Mouse (Mus musculus) heart, postnatal 14 days (tissue): ENCODE results near the gene Cd247. TPM values are rescaled to one million over a fixed set of nuclear protein-coding genes. Genes with fewer than 3 reads are reported as not detected.

Experiments used
- DNase-seq, 2 experiments: peaks; one replicate each; pipeline ENCODE4 v3.0.0; 2021 to 2022
- intact Hi-C: fragments of 180-260 bp; cut with DNase I; formaldehyde crosslinking; loops from one replicate; pipeline ENCODE4 v1.15.1; 2025
- total RNA-seq, 2 experiments: library from RNA; stranded (reverse); gene quantifications; 2 replicates each; pipeline ENCODE4 v1.2.3; 2021

Gene Cd247
- total RNA-seq, 2 experiments from 2014 or later: 1.4 to 7.9 TPM

DNA sequence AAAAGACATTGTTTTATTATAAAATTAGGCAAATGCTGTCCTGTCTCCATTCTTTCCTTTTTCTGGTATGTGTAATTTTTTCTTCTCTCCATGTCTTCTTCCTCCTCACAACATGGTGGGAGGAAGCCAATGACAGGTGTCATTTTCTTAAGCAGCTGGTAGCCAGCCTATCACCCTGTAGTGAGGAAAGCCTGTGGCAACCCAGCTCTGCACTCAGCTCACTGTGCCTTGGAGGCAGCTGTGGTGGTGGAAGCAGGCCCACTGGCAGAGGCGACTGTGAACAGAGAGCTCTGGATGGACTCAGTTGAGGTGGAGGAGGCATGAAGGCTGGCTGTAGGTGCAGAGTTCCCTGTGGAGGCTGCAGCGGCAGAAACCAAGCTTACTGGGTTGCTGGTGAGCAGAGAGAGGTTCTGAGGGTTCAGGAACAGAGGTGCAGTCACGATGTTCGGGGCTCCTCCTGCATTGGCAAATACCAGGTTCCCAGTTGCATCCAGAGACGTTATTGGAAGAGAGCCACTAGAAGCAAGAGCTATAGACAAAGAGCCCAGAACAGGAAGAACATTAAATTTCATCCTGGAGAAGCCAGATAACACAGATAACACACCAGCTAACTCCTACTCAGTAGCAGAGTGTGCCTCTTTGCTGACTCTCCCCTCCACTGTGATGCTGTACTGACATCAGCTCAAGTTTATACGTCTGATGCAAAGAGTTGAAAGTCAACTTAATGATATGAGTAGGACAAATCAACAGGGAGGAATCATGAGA, 87.2 kb downstream of the Cd247 start:
- DNase-seq: no peak
- intact Hi-C loops: no loop called here

DNA sequence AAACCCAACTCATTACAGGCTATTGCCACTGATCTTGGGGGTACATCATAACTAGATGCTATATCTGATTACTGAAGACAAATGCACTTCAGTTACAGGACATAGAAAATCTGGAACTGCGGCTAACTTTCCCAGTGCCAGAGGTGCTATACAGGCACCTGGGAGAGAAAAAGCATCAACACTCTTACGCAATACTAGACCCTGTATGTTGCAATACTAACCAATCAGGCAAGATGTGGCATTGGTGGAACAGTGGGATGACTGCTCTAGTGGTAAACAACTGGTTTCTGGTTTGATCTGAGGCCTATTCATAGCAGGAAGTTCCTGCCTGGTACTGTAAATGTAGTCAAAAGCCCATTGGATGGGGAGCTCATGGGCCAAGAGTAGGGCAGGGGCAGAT, 90.3 kb downstream of the Cd247 start:
- intact Hi-C loops: no loop called here
- no peak for DNase-seq

GRCm38 (mm10) chr1:165882146-165882900, 93.8 kb downstream of the Cd247 start:
- intact Hi-C loops: no loop called here
- DNase-seq: no peak

DNA sequence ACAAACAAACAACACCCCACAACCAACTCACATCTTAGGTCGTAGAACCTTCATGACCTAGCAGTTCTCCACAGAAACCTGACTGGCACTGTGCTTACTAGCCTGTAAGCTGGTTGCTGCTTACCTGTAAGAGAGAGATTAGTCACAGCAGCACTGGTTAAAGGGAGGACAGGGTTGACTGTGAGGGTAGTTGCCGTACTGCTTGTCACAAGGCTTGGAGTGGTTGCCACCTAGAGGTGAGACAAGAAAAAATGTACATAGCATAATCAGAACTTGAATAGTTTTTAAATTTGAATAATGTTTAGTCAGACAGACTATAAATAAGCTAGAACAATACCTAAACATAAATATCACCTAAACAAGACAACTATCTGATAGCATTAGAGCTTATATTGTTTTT, 103.2 kb downstream of the Cd247 start:
- intact Hi-C loops: loop anchor here (2.0 to 5.0 kb wide), 4 partner anchors 39 to 261 kb away; no protein-coding TSS in a partner anchor
- DNase-seq: no peak

DNA sequence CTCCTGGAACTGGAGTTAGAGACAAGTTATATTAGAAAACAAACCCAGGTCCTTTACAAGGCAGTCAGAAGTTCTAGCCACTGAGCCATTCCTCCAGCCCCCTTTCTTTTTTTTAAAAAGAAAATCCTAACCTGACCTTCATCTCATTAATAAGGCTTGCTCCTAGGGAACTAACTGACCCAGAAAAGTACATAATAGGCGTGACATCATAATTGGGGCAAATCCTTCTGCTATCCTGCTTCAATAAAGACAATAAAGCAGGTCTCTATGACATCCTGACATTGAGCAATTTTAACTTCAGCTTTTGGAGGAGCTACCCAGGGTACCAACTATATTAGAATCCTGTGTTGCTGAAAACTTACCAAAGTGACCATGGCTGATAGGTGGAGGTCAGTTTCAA, 115.1 kb downstream of the Cd247 start:
- intact Hi-C loops: no loop called here
- DNase-seq: no peak

DNA sequence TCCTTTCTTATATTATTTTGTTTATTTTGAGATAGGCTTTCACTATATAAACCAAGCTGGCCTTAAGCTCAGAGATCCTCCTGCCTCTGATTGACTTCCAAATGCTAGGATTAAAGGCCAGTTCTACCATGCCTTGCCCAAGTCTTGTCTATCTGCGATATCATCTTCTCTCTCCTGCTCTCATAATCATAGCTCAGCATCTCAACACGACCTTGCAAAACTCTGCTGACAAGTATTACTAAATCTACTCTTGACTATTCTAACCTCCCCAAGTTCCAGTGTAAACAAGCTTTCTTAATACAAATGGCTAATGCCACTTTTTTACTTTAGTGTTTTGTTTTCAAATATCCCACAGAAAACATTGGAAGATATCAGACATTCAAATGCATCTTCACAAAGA, 119.7 kb downstream of the Cd247 start:
- DNase-seq: no peak
- intact Hi-C loops: loop anchor here (5.0 kb wide), 1 partner anchor 54 kb away; no protein-coding TSS in a partner anchor

- DNase-seq: no peak
- intact Hi-C loops: loop anchor here (5.0 kb wide), 1 partner anchor 53 kb away; no protein-coding TSS in a partner anchor
Measured at GRCm38 (mm10) chr1:165908806-165909205, 120.3 kb downstream of the Cd247 start.

- intact Hi-C loops: loop anchor here (5.0 kb wide), 1 partner anchor 53 kb away; no protein-coding TSS in a partner anchor
- no peak for DNase-seq
Measured at GRCm38 (mm10) chr1:165909471-165909870, 121.0 kb downstream of the Cd247 start.

DNA sequence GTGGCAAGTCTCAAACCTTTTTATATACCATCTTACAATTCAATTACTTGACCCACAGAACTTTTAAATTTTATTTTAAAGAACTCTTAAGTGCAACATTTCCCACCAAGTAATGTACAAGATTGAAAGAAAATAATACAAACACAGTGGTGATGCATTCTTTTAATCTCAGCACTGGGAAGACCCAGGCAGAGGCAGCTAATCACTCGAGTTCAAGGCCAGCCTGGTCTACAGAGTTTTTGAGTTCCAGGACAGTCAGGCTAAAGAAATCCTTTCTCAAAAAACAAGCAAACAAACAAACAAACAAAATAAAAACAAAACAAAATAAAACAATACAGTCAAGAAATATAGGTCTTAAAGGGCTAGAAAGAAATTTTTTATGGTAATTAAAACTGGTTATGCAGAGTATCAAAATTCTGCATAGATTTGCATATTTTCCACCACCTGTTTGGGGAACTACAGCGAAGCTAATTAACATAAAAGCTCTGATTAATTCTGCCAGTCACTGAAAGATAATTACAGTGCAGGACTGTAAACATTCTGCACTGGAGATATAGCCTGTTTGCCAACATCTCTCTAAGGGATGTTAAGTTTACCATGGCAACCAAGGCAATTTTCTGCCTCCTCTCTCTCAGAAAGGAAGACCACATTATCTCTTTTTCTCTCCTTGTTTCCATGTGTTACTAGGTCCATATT, 125.4 kb downstream of the Cd247 start:
- intact Hi-C loops: no loop called here
- no peak for DNase-seq

DNA sequence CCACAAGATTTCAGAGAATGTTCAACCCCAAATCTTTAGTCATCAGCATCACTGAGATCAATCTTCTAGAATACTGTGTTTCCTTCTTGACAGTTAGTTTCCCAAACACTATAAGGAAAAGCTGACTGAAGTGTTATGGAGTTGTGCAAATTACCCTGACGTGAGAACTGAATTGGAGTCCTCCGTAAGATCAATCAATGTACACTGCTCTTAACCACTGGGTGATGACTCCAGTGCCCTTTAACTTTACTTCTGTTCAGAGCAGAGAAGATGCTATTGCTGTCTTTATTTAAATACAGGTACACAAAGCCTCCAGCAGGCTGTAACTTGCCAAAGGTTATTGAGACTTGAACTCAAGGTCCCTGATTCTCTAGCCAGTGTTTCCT, 125.9 kb downstream of the Cd247 start:
- intact Hi-C loops: no loop called here
- DNase-seq: no peak

GRCm38 (mm10) chr1:165921026-165921425, 132.5 kb downstream of the Cd247 start:
- intact Hi-C loops: no loop called here
- DNase-seq: no peak

- intact Hi-C loops: no loop called here
Measured at GRCm38 (mm10) chr1:165922488-165922887, 134.0 kb downstream of the Cd247 start.

DNA sequence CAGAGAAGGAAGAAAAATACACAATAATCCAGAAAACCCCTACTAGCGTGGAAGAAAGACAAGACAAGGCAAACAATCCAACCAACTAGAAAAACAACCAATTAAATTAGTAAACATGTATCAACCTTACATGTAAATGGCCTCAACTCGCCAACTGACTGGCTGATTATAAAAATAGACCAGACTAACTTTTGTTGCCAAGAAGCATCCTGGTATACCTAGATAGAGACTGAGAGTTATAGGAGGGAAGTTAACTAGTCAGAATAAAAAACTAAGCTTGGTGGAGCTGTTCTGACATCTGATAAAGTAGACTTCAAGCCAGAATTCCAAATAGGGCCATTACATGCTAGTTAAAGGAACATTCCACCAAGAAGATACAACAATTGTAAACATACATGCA, 136.7 kb downstream of the Cd247 start:
- no peak for DNase-seq
- intact Hi-C loops: loop anchor here (5.0 kb wide), 1 partner anchor 37 kb away; no protein-coding TSS in a partner anchor

More at GRCm38 (mm10) chr1:165922488-165922887, 134.0 kb downstream of the Cd247 start:
- DNase-seq: no peak

Other genes starting within 250 kb of the Cd247 start
- 10 to 100 TPM; 33.3 to 34.1 TPM for gene Mpzl1, start 154.1 kb upstream of the Cd247 start, total RNA-seq
- gene Rcsd1, start 78.9 kb upstream of the Cd247 start, total RNA-seq: 100 to 1,000 TPM; 103 to 109 TPM
- 10 to 100 TPM; 43.5 to 52.3 TPM for gene Creg1, start 24.9 kb upstream of the Cd247 start, total RNA-seq
- 10 to 100 TPM; 12.0 to 15.1 TPM for gene Pou2f1, start 214.0 kb downstream of the Cd247 start, total RNA-seq